Comparison of ENCODE assay signal across 10 mouse cellular contexts in genomic region chr1:118789871-118790270, GRCm38 (mm10).
"Had no signal": no experiment of that assay in that cellular context is flagged by ENCODE, and none has a peak within 500 bp of the region (broad histone marks: within the 10 kb centered on the region; RNA-seq: fewer than 3 reads in every experiment).

No protein-coding gene starts in this region.

- H3K27ac ChIP-seq: liver, embryonic 12.5 days; midbrain, embryonic 10.5 days; stomach, postnatal 0 days had no signal

- H3K9ac ChIP-seq: liver, embryonic 12.5 days; lung, embryonic 14.5 days had no signal

- H3K4me2 ChIP-seq: liver, embryonic 12.5 days; lung, embryonic 14.5 days had no signal

- H3K4me1 ChIP-seq: liver, embryonic 12.5 days; midbrain, embryonic 10.5 days had no signal

- H3K4me3 ChIP-seq: liver, embryonic 12.5 days; midbrain, embryonic 10.5 days; myocyte had no signal

- H3K36me3 ChIP-seq: liver, embryonic 12.5 days; midbrain, embryonic 10.5 days had no signal

- ATAC-seq: liver, embryonic 12.5 days had no signal

- H3K9me3 ChIP-seq: liver, embryonic 12.5 days; midbrain, embryonic 10.5 days had no signal

- H3K27me3 ChIP-seq: liver, embryonic 12.5 days had no signal

- DNase-seq: kidney, postnatal 25 days; lung, embryonic 14.5 days; lung, postnatal 10 days; lung, postnatal 4 days; midbrain, embryonic 14.5 days; thymus, postnatal 14 days had no signal
